Mouse (Mus musculus): ENCODE data around the gene Insrr. TPM values are rescaled to one million over a fixed set of nuclear protein-coding genes. Genes with fewer than 3 reads are reported as not detected.

Gene Insrr
- polyA plus RNA-seq, 1 experiment from 2014 or later: 0.94 TPM

DNA sequence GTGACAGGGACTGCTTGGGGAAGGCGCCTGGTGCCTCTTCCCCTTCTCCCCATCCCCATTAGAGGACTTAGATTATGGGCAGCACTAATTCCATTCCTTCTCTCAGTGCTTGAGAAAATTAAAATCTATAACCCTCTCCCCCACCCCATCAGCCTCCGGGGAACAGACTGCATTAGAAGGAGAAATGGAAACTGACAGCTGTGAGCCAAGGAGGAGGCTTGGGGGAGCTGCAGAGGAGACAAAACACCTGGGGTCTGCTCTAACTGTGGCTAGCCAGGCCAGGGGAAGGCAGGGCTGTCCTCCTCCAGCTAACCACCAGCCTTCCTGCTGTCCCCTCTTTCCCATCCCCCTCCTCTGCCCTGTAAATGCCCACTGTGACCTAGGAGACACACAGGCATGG lies 17.7 kb upstream of the Insrr start:
- no peaks in the 10 kb centered on the region; the same call in 1 of the 2 replicates for H3K4me1 ChIP-seq (ENCODE audit: control insufficient read depth, insufficient read depth, low read length)
- H3K27me3 ChIP-seq (ENCODE audit: control insufficient read depth, insufficient read depth, low read length): peaks cover 3% of the 10 kb centered on the region; the same call in 1 of the 2 replicates
- ATAC-seq (replicated peaks; ENCODE audit: insufficient number of reproducible peaks, low FRiP score, low TSS enrichment, low read depth) (no peak), DNase-seq (ENCODE audit: low spot score) (no peak)
- H3K4me3 ChIP-seq (ENCODE audit: low read depth, low read length): no peak overlapping the region
- no peak overlapping the region for H3K9ac ChIP-seq (replicated peaks; ENCODE audit: low read length)
- H3K9me3 ChIP-seq (replicated peaks; ENCODE audit: control insufficient read depth, low read length): no peaks in the 10 kb centered on the region
- no peak overlapping the region for H3K27ac ChIP-seq (replicated peaks; ENCODE audit: low read depth, low read length)
- no peaks in the 10 kb centered on the region for H3K36me3 ChIP-seq (replicated peaks; ENCODE audit: control insufficient read depth, insufficient read depth, low read depth, low read length)
- H3K4me2 ChIP-seq (ENCODE audit: low read depth, low read length): no peak overlapping the region
- 38% methylated on average over 2 of the region's 2 CpGs for WGBS

DNA sequence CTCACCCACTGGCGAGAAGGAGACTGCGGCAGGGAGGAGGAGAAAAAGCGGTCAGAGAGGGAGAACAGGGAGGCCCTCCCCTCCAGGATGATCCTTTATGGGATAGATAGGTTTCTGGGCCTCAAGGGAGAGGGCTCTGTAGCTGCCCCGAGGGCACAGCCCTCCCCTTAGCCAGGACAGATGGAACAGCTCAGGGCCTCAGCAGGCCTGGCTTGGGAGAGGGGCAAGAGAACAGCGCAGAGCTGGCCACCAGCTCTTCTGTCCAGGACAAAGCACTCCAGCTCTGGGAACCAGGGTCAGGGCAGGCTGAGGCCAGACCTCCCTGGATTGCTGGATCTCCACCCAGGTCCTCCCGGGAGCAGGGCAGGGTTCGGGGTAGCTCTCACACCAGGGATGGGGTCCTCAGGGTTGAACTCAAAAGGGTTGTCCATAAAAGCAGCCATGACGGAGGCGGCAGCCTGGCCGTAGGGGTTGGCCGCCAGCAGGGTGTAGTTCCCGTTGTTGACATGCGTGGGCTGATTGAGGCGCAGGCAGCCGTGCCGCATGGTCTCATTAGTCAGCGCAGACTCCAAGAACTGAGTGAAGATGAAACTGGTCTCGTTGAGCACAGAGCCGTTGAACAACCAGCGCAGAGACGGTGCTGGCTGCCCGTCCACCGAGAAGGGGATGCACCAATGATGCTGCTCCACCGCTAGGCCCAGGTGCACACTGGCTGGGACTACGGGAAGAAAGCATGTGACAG lies 13.3 kb upstream of the Insrr start:
- Histone ChIP-seq H3K4me2 (ENCODE audit: low read depth, low read length) (no peak overlapping the region), H3K4me1 (ENCODE audit: control insufficient read depth, insufficient read depth, low read length) (no peaks in the 10 kb centered on the region; the same call in 1 of the 2 replicates), H3K36me3 (replicated peaks; ENCODE audit: control insufficient read depth, insufficient read depth, low read depth, low read length) (no peaks in the 10 kb centered on the region), H3K27ac (replicated peaks; ENCODE audit: low read depth, low read length) (no peak overlapping the region), H3K9me3 (replicated peaks; ENCODE audit: control insufficient read depth, low read length) (no peaks in the 10 kb centered on the region), H3K9ac (replicated peaks; ENCODE audit: low read length) (no peak overlapping the region), H3K27me3 (ENCODE audit: control insufficient read depth, insufficient read depth, low read length) (no peaks in the 10 kb centered on the region; the same call in 1 of the 2 replicates), H3K4me3 (ENCODE audit: low read depth, low read length) (no peak overlapping the region)
- 86% methylated on average over 25 of the region's 25 CpGs for WGBS
- no peak for ATAC-seq (replicated peaks; ENCODE audit: insufficient number of reproducible peaks, low FRiP score, low TSS enrichment, low read depth)
- no peak for DNase-seq (ENCODE audit: low spot score)

DNA sequence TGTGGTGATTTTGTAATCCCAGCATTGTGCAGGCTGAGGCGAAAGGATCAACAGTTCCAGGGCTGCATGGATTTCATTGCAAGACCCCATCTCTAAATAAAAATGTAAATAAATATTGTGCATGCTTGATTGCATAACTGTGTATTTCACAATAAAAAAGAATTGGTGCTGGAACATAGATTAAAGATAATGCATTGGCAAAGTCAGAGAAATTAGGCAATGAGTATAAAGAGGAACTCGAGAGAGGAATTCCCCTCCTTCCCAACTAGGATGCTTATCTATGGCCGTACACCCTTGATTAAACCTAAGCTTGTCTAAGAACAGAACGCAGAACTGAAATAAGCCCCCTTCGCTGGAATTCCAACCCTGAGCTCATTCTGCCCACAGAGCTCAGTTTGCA lies 11.6 kb upstream of the Insrr start:
- Histone ChIP-seq H3K36me3 (replicated peaks; ENCODE audit: control insufficient read depth, insufficient read depth, low read depth, low read length) (no peaks in the 10 kb centered on the region), H3K4me3 (ENCODE audit: low read depth, low read length) (no peak overlapping the region), H3K9me3 (replicated peaks; ENCODE audit: control insufficient read depth, low read length) (no peaks in the 10 kb centered on the region), H3K4me1 (ENCODE audit: control insufficient read depth, insufficient read depth, low read length) (peaks cover 4% of the 10 kb centered on the region), H3K4me2 (ENCODE audit: low read depth, low read length) (no peak overlapping the region), H3K27ac (replicated peaks; ENCODE audit: low read depth, low read length) (no peak overlapping the region), H3K27me3 (ENCODE audit: control insufficient read depth, insufficient read depth, low read length) (no peaks in the 10 kb centered on the region), H3K9ac (replicated peaks; ENCODE audit: low read length) (no peak overlapping the region)
- DNase-seq (ENCODE audit: low spot score): no peak
- WGBS: 77% methylated on average over 5 of the region's 5 CpGs
- no peak for ATAC-seq (replicated peaks; ENCODE audit: insufficient number of reproducible peaks, low FRiP score, low TSS enrichment, low read depth)

DNA sequence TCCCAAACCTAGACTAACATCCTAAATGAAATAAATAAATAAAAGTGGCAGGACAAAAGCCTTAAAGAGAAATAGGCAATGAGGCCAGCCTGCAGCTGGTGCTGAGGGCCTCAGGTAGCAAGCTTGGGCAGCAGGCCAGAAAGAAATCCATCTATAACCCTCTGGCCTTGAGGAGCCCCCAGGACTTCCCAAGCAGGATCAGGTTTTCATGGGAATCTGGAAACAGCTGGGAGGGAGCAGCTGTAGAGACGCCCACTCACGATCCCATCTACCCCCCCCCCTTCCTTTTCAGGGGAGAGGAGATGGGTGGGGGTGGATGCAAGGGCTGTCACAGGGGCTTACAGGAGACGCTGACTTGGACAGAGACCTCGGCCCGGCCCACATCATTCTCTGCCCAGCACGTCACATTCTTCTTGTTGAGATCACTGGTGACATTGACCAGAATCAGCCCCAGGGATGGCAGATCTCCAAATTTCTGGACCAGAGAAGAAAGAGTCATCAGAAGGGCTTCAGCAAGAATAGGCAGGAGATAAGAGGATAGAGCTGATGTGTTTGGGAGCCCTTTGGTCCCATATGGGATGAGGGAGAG lies 11.0 kb upstream of the Insrr start:
- no peaks in the 10 kb centered on the region for H3K27me3 ChIP-seq (ENCODE audit: control insufficient read depth, insufficient read depth, low read length)
- DNase-seq (ENCODE audit: low spot score) (no peak), ATAC-seq (replicated peaks; ENCODE audit: insufficient number of reproducible peaks, low FRiP score, low TSS enrichment, low read depth) (no peak)
- no peak overlapping the region for H3K4me3 ChIP-seq (ENCODE audit: low read depth, low read length)
- no peaks in the 10 kb centered on the region for H3K36me3 ChIP-seq (replicated peaks; ENCODE audit: control insufficient read depth, insufficient read depth, low read depth, low read length)
- peaks cover 4% of the 10 kb centered on the region for H3K4me1 ChIP-seq (ENCODE audit: control insufficient read depth, insufficient read depth, low read length)
- no peak overlapping the region for H3K9ac ChIP-seq (replicated peaks; ENCODE audit: low read length)
- no peak overlapping the region for H3K27ac ChIP-seq (replicated peaks; ENCODE audit: low read depth, low read length)
- 45% methylated on average over 6 of the region's 6 CpGs for WGBS
- H3K9me3 ChIP-seq (replicated peaks; ENCODE audit: control insufficient read depth, low read length): no peaks in the 10 kb centered on the region
- no peak overlapping the region for H3K4me2 ChIP-seq (ENCODE audit: low read depth, low read length)

DNA sequence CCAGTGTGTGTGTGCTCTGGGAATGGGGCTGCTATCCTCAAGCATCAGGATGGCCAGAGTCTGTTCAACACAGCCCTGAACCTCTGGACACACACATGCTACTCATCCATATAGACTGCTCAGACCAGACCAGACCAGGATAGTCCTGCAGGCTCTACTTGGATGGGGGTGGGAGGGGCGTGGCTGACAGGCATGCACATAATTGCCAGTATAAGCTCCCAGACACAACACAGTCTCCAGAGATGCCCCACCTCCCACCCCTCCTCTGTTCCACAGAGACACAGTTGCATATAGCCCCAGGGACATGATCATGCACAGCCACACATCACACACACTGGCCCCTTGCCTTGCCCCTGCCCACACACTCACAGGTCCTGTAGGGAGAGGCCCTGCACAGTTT lies 7.5 kb upstream of the Insrr start:
- WGBS: 27% methylated on average over 1 of the region's 1 CpGs
- no peak overlapping the region for H3K4me3 ChIP-seq (ENCODE audit: low read depth, low read length)

DNA sequence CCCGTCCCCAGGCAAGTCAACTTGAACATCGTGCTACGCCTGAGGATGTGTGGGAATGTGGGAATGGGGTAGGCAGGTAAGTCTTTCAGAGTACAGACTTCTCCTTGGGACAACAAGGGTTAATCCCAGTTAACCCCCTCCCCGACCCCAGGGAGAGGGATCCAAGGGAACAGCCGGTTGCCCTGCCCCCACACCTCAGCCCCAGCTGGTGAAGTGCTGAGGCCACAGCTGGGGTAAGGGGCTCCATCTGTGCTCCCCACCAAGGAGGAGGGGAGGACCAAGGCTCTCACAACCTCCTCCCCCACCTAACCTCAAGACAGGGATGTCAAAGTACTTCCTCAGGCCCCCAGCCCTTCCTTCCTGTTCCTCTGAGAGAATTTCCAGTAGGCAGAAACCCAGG lies 7.0 kb upstream of the Insrr start:
- H3K9ac ChIP-seq (replicated peaks; ENCODE audit: low read length): no peak overlapping the region
- no peak overlapping the region for H3K27ac ChIP-seq (replicated peaks; ENCODE audit: low read depth, low read length)
- ATAC-seq (replicated peaks; ENCODE audit: insufficient number of reproducible peaks, low FRiP score, low TSS enrichment, low read depth): 0 out of 2 replicates have a peak, but pooled peaks have one; percentile 4
- DNase-seq (ENCODE audit: low spot score): no peak
- H3K4me1 ChIP-seq (ENCODE audit: control insufficient read depth, insufficient read depth, low read length): peaks cover 4% of the 10 kb centered on the region
- no peak overlapping the region for H3K4me3 ChIP-seq (ENCODE audit: low read depth, low read length)
- WGBS: 13% methylated on average over 5 of the region's 5 CpGs
- no peak overlapping the region for H3K4me2 ChIP-seq (ENCODE audit: low read depth, low read length)
- H3K36me3 ChIP-seq (replicated peaks; ENCODE audit: control insufficient read depth, insufficient read depth, low read depth, low read length): no peaks in the 10 kb centered on the region
- H3K9me3 ChIP-seq (replicated peaks; ENCODE audit: control insufficient read depth, low read length): no peaks in the 10 kb centered on the region
- H3K27me3 ChIP-seq (ENCODE audit: control insufficient read depth, insufficient read depth, low read length): peaks cover 33% of the 10 kb centered on the region

More for the DNA sequence above, 7.5 kb upstream of the Insrr start:
- no peaks in the 10 kb centered on the region for H3K36me3 ChIP-seq (replicated peaks; ENCODE audit: control insufficient read depth, insufficient read depth, low read depth, low read length)
- no peak for DNase-seq (ENCODE audit: low spot score)
- peaks cover 4% of the 10 kb centered on the region for H3K4me1 ChIP-seq (ENCODE audit: control insufficient read depth, insufficient read depth, low read length)
- H3K27me3 ChIP-seq (ENCODE audit: control insufficient read depth, insufficient read depth, low read length): peaks cover 28% of the 10 kb centered on the region
- no peak overlapping the region for H3K4me2 ChIP-seq (ENCODE audit: low read depth, low read length)
- peak; percentile 48 for ATAC-seq (replicated peaks; ENCODE audit: insufficient number of reproducible peaks, low FRiP score, low TSS enrichment, low read depth)
- H3K27ac ChIP-seq (replicated peaks; ENCODE audit: low read depth, low read length): no peak overlapping the region
- no peak overlapping the region for H3K9ac ChIP-seq (replicated peaks; ENCODE audit: low read length)
- H3K9me3 ChIP-seq (replicated peaks; ENCODE audit: control insufficient read depth, low read length): no peaks in the 10 kb centered on the region

DNA sequence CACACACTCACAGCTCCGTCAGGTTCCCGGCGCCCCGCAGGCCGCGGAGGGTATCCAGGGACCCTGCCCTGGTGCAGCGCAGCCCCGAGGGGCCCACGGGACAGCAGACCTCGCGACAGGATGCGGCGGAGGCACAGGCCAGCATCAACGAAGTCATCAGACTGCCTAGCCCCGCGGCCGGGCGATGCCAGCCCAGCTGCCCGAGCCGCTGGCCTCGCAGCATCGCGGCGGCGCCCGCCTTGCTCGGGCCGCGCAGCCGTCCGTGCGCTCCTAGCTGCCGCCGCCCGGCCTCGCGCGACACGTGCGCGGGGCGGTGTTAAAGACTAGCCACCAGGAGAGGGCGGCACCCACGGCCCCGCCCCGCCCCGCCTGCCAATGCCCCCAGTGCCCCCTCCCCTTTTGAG lies 1.8 kb upstream of the Insrr start, which contains the start of gene Ntrk1:
Ntrk1 (minus strand) TSS at position 241 of the 404 bp plus-strand sequence.
- H3K36me3 ChIP-seq (replicated peaks; ENCODE audit: control insufficient read depth, insufficient read depth, low read depth, low read length): no peaks in the 10 kb centered on the region
- no peaks in the 10 kb centered on the region for H3K9me3 ChIP-seq (replicated peaks; ENCODE audit: control insufficient read depth, low read length)
- 0% methylated on average over 38 of the region's 47 CpGs for WGBS
- peak within 1 kb of the TSS; percentile 51 for H3K4me2 ChIP-seq (ENCODE audit: low read depth, low read length)
- H3K4me3 ChIP-seq (ENCODE audit: low read depth, low read length): peak within 1 kb of the TSS; percentile 27
- ATAC-seq (replicated peaks; ENCODE audit: insufficient number of reproducible peaks, low FRiP score, low TSS enrichment, low read depth): no peak
- H3K27ac ChIP-seq (replicated peaks; ENCODE audit: low read depth, low read length): no peak within 1 kb of the TSS
- peak within 1 kb of the TSS; percentile 37; the same call in 1 of the 2 replicates for H3K9ac ChIP-seq (replicated peaks; ENCODE audit: low read length)
- DNase-seq (ENCODE audit: low spot score): no peak
- H3K4me1 ChIP-seq (ENCODE audit: control insufficient read depth, insufficient read depth, low read length): peaks cover 16% of the 10 kb centered on the region
- peaks cover 68% of the 10 kb centered on the region for H3K27me3 ChIP-seq (ENCODE audit: control insufficient read depth, insufficient read depth, low read length)

All from embryonic facial prominence, embryonic 11.5 days (tissue).